ENCODE assay signal across 23 mouse cellular contexts in the genomic region with DNA sequence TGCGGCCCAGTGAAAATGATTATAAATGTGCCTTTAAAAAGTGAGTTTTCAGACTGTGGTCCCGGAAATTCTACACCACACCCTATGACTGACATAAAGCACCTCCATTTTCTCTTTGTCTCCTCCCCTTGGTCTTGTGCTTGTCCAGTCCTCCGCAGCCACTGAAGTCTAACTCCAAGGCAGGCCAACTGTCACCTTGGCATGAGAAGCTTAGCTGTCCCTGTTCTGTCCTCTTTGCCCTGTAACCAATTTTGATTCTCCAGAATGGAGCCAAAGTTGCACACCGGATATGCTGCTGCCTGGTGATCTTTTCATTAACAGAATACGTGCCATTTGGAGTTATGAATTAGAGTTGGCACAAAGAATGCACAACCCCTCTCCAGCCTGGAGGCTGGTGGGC.
A peak's percentile ranks its signal among the peaks of the same experiment; 100 is the strongest.
DNase-seq lines count a peak whose midpoint lies in the region; ATAC-seq and TF ChIP-seq lines count a peak whose summit lies in the region.
"Had no signal": no experiment of that assay in that cellular context is flagged by ENCODE, and none has a peak within 500 bp of the region (broad histone marks: within the 10 kb centered on the region; RNA-seq: fewer than 3 reads in every experiment).

No protein-coding gene starts in this region.

- H3K9ac ChIP-seq in midbrain, embryonic 14.5 days (replicated peaks; ENCODE audit: low read length): no peak overlapping the region
- H3K9ac ChIP-seq in midbrain, embryonic 11.5 days (ENCODE audit: low read length): no peak overlapping the region
- no peak overlapping the region for H3K9ac ChIP-seq in intestine, postnatal 0 days (ENCODE audit: low read depth, low read length)

- ATAC-seq in midbrain, embryonic 14.5 days (ENCODE audit: low FRiP score, low TSS enrichment): no peak
- no peak for ATAC-seq in midbrain, embryonic 11.5 days (ENCODE audit: low FRiP score)
- ATAC-seq in intestine, postnatal 0 days: no peak
- ATAC-seq: activated CD4-positive, CD25-positive, alpha-beta regulatory T cell, adult 4 months; CD4-positive, CD25-positive, alpha-beta regulatory T cell, adult 4 months; Patski had no signal

- H3K27ac ChIP-seq in midbrain, embryonic 14.5 days (replicated peaks; ENCODE audit: low read depth, low read length): 0 out of 2 replicates have a peak overlapping the region, but pooled peaks have one; percentile 5
- no peak overlapping the region for H3K27ac ChIP-seq in midbrain, embryonic 11.5 days (ENCODE audit: low read depth, low read length)
- H3K27ac ChIP-seq in intestine, postnatal 0 days (ENCODE audit: low read depth, low read length): no peak overlapping the region

- no peak overlapping the region for H3K4me3 ChIP-seq in midbrain, embryonic 14.5 days (replicated peaks; ENCODE audit: low read depth, low read length)
- no peak overlapping the region for H3K4me3 ChIP-seq in midbrain, embryonic 11.5 days (ENCODE audit: low read depth, low read length)
- H3K4me3 ChIP-seq in intestine, postnatal 0 days (ENCODE audit: low read depth, low read length): no peak overlapping the region

- H3K4me1 ChIP-seq in midbrain, embryonic 14.5 days (ENCODE audit: control insufficient read depth, insufficient read depth, low read length): no peaks in the 10 kb centered on the region
- no peaks in the 10 kb centered on the region for H3K4me1 ChIP-seq in midbrain, embryonic 11.5 days (ENCODE audit: control insufficient read depth, insufficient read depth, low read length)
- no peaks in the 10 kb centered on the region for H3K4me1 ChIP-seq in intestine, postnatal 0 days (replicated peaks; ENCODE audit: control insufficient read depth, insufficient read depth, low read length)

- no peak overlapping the region for H3K4me2 ChIP-seq in midbrain, embryonic 14.5 days (ENCODE audit: low read length)
- no peak overlapping the region for H3K4me2 ChIP-seq in midbrain, embryonic 11.5 days
- no peak overlapping the region for H3K4me2 ChIP-seq in intestine, postnatal 0 days (replicated peaks; ENCODE audit: low read depth)

- WGBS in midbrain, embryonic 14.5 days: 86% methylated on average over 5 of the region's 5 CpGs
- WGBS in midbrain, embryonic 11.5 days: 92% methylated on average over 5 of the region's 5 CpGs
- 83% methylated on average over 5 of the region's 5 CpGs for WGBS in intestine, postnatal 0 days

- no peaks in the 10 kb centered on the region for H3K27me3 ChIP-seq in midbrain, embryonic 14.5 days (ENCODE audit: control insufficient read depth, insufficient read depth, low read length)
- H3K27me3 ChIP-seq in midbrain, embryonic 11.5 days (ENCODE audit: control insufficient read depth, insufficient read depth, low read length): no peaks in the 10 kb centered on the region
- H3K27me3 ChIP-seq in intestine, postnatal 0 days (replicated peaks; ENCODE audit: control insufficient read depth, insufficient read depth, low read length): no peaks in the 10 kb centered on the region
- H3K27me3 ChIP-seq: CH12.LX, Patski had no signal

- no peaks in the 10 kb centered on the region for H3K9me3 ChIP-seq in midbrain, embryonic 14.5 days (ENCODE audit: control insufficient read depth, low read length)
- no peaks in the 10 kb centered on the region for H3K9me3 ChIP-seq in midbrain, embryonic 11.5 days (ENCODE audit: control insufficient read depth, low read length)
- no peaks in the 10 kb centered on the region for H3K9me3 ChIP-seq in intestine, postnatal 0 days (ENCODE audit: control insufficient read depth)

- no peak for TF ChIP-seq CTCF in intestine, postnatal 0 days (IDR thresholded peaks at IDR 0.05; ENCODE audit: low read depth)

- H3K36me3 ChIP-seq in midbrain, embryonic 14.5 days (ENCODE audit: control insufficient read depth, insufficient read depth, low read length): no peaks in the 10 kb centered on the region
- no peaks in the 10 kb centered on the region for H3K36me3 ChIP-seq in midbrain, embryonic 11.5 days (ENCODE audit: control insufficient read depth, insufficient read depth, low read length)
- no peaks in the 10 kb centered on the region for H3K36me3 ChIP-seq in intestine, postnatal 0 days (ENCODE audit: control insufficient read depth, insufficient read depth)
- H3K36me3 ChIP-seq: G1E had no signal

- peak; percentile 37 to 65 for DNase-seq in cerebellum, postnatal 10 days
- no peak for DNase-seq in cerebellum, adult 9-10 months
- DNase-seq in cerebellum, postnatal 14 days: peak; percentile 14 to 57
- no peak for DNase-seq in cerebellum, postnatal 4 days (ENCODE audit: low spot score in 2 of 2)
- DNase-seq in midbrain, embryonic 14.5 days: no peak
- DNase-seq in midbrain, embryonic 11.5 days (ENCODE audit: low spot score, missing footprints): no peak
- DNase-seq in adipocyte (ENCODE audit: low spot score): peak; percentile 13
- DNase-seq: adrenal gland, adult 2 months; adrenal gland, adult 8-10 months; adrenal gland, postnatal 10 days; adrenal gland, postnatal 14 days; adrenal gland, postnatal 25 days; adrenal gland, postnatal 36 days; B cell, adult 2 months; cerebellum, adult 11 months; cerebellum, adult 11-12 months; cerebellum, adult 18-20 months had no signal

Comparison
In these comparisons a context has a peak if more than half of its experiments do, and no peak if none do; other contexts are left out.
1. DNase-seq: peak in cerebellum, postnatal 10 days (2 of 2), cerebellum, postnatal 14 days (2 of 2) and adipocyte (single experiment); none in cerebellum, adult 9-10 months (single experiment), cerebellum, postnatal 4 days (0 of 2), midbrain, embryonic 14.5 days (single experiment) and midbrain, embryonic 11.5 days (single experiment).